Mouse (Mus musculus): ENCODE measurements around the gene Aak1. TPM values are rescaled to one million over a fixed set of nuclear protein-coding genes. Genes with fewer than 3 reads are reported as not detected.

Aak1 gene
- total RNA-seq, 2 experiments from 2014 or later: 6.5 to 28.2 TPM

- no peak for ATAC-seq (replicated peaks; ENCODE audit: poor library complexity, severe bottlenecking)
These were observed 34.9 kb downstream of the Aak1 start for GRCm38 (mm10) chr6:86884230-86884629.

GRCm38 (mm10) chr6:86884746-86885145, 35.4 kb downstream of the Aak1 start:
- ATAC-seq (replicated peaks; ENCODE audit: poor library complexity, severe bottlenecking): no peak

DNA sequence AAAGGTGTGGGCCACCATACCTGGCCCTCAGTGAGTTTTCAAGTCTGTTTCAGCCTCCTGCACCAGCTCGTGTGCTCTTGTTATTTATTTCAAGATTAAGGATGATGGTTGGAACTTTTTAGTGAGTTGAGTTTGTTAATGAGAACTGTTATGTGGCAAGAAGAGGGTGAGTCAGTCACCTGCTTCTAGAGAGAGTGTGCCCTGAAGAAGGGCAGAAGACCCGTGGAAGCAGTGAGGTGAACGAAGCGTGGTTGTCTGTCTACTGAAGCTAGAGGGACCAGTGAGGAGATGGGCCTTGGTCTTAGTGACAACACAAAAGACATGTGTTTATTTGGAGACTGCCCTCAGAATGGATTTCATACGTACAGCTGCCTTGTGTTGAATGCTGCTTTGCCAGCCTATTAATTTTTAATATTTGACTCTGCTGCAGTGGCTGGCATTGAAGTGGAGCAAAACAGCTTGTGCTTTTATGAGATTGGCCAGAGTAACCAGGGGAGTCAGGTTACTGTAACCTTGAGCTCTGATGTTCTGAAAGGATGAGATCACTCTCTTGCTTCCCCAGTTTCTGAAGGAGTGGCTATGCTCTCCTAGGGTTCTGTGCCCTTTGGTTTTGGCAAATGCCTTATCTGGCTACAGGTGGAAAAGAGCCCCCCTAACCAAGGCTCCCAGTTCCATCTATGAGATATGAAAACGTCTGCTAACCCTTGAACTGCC, 36.7 kb downstream of the Aak1 start:
- no peak for ATAC-seq (replicated peaks; ENCODE audit: poor library complexity, severe bottlenecking)

DNA sequence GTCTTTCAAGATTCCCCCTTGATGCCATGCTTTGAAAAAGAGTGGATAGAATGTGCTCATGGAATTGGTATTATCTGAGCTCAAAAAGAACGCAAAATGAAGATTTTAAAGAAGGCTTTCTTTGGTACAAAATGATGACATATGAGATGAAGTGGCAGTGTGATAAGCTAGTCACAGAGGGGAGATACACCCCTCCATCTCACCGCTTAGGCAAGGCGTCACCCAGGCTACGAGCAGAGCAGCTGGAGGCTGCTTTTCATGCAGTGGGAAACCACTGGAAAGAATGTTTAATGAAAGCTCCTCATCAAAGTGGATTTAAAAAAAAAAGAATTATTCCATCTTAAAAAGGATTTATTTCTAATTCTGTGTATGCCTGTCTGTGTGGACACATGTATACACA, 37.5 kb downstream of the Aak1 start:
- ATAC-seq (replicated peaks; ENCODE audit: poor library complexity, severe bottlenecking): no peak

GRCm38 (mm10) chr6:86897520-86897919, 48.2 kb downstream of the Aak1 start:
- no peak for ATAC-seq (replicated peaks; ENCODE audit: poor library complexity, severe bottlenecking)

GRCm38 (mm10) chr6:86899053-86899452, 49.7 kb downstream of the Aak1 start:
- no peak for ATAC-seq (replicated peaks; ENCODE audit: poor library complexity, severe bottlenecking)

- no peak for ATAC-seq (replicated peaks; ENCODE audit: poor library complexity, severe bottlenecking)
These were observed 50.6 kb downstream of the Aak1 start for GRCm38 (mm10) chr6:86899965-86900364.

DNA sequence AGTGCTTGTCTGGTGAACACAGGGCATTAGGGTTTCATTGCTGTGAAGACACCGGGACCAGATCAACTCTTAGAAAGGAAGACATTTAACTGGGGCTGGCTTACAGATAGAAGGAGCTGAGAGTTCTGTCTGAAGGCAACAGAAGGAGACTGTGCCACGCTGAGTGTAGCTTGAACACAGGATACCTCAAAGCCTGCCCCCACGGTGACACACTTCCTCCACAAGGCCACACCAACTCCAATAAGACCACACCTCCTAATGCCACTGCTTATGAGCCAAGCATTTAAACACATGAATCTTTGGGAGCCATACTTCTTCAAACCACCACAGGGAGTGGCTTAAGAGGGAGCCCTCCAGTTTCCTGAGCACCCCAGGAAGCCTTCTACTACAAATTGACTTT, 51.2 kb downstream of the Aak1 start:
- no peak for ATAC-seq (replicated peaks; ENCODE audit: poor library complexity, severe bottlenecking)

DNA sequence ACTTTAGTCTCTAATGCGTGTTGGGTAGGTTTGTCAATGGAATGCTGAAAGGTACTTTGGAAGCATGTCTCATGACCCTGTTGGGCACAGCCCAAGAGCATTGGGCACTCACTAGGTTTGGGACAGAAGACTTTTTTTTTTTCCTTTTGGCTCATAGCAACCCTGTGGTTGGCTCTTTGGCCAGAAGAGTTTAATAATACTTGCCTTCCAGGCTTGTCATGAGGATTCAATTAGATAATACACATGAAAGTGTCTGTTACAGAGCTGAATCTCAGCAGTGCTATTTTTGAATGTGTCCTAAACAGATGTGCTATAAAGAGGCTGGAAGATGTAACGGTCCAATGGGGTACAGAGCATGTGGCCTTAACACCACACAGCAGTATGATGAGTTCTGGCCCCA, 56.2 kb downstream of the Aak1 start:
- no peak for ATAC-seq (replicated peaks; ENCODE audit: poor library complexity, severe bottlenecking)

- ATAC-seq (replicated peaks; ENCODE audit: poor library complexity, severe bottlenecking): no peak
These were observed 57.9 kb downstream of the Aak1 start for GRCm38 (mm10) chr6:86907191-86907590.

GRCm38 (mm10) chr6:86908561-86909150, 59.3 kb downstream of the Aak1 start:
- ATAC-seq (replicated peaks; ENCODE audit: poor library complexity, severe bottlenecking): no peak

- no peak for ATAC-seq (replicated peaks; ENCODE audit: poor library complexity, severe bottlenecking)
These were observed 60.6 kb downstream of the Aak1 start for GRCm38 (mm10) chr6:86909881-86910280.

DNA sequence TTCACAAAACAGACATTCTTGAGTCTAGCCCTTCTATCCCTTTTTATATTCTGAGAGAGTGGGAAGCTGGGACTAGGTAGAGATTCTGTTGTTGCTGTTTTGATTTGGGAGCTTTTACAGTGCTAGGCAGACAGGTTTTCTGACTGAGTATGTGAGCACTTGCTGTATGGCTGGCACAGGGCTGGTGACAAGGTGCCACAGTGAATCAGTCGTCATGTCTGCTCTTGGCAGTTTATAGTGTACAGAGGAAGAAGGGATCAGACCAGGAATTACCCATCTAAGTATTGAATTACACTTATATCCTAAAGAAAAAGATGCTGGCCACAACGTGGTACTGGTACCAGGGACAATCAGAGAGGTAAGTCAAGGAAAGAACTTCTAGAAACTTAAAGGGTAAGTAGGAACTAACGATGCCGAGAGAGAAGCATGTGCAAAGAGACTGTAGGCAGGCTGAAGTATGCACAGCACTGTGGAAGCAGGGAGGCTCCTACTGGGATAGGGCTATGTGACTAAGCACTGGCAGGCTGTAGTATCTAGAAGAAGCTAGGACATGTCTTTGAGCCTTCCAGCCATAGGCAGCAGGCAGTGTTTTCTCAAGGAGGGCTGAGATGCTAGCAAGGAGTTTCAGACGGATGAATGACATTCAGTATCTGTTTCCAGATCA, 67.0 kb downstream of the Aak1 start:
- ATAC-seq (replicated peaks; ENCODE audit: poor library complexity, severe bottlenecking): no peak

- no peak for ATAC-seq (replicated peaks; ENCODE audit: poor library complexity, severe bottlenecking)
These were observed 67.9 kb downstream of the Aak1 start for GRCm38 (mm10) chr6:86917231-86917630.

DNA sequence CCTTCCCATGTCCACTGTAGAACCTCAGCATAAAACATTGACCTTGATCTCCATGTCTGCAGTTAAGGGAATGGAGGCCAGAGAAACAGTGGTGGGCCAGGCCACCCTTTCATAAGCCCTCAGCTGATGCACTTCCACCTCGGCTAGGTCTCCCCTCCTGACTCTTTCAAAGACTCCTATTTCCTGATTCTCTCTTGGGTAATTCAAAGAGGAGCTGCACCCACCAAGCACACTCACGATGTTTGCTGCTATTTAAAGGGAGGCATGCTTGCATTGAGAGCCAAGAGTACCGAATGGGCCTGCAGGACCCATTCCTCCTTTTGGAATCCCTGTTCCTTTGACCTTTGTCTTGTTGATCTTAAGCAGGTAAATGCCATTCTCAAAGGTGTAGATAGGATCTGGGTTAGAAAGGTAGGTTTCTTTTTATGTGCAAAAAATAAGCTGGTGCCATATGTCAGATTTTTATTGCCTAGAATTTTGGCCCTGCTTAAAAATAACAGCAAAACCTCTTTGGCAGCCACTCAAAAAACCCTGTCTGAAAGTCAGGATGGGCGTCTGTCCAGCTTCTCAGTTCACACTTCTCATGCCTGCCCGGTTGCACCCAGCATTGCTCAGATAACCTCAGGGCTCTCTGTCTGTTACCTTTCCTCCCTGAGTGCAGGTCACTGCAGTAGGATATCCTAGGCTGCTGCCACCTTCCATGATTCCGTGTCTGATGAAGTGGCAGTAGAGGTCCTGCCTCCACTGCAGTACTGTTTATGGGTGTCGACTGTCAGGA, 68.9 kb downstream of the Aak1 start:
- no peak for ATAC-seq (replicated peaks; ENCODE audit: poor library complexity, severe bottlenecking)

DNA sequence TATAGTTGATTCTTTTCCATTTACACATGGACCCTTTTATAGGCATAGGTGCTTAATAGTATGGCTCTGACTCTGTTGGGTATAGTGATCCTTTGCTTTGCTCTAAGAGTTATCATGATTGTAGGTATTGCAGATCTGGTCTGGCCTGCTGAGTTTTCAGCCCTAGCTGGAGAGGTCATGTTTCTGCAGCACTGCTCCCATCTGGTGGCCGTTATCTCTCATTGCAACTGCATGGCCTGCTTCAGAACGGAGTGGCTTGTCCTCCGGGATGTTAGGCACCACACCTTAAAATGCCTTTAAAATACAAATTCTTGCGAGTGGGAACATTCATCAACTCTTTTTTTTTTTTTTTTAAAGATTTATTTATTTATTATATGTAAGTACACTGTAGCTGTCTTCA, 72.6 kb downstream of the Aak1 start:
- ATAC-seq (replicated peaks; ENCODE audit: poor library complexity, severe bottlenecking): peak; percentile 81

- no peak for ATAC-seq (replicated peaks; ENCODE audit: poor library complexity, severe bottlenecking)
These were observed 75.4 kb downstream of the Aak1 start for GRCm38 (mm10) chr6:86924746-86925145.

GRCm38 (mm10) chr6:86934541-86934940, 85.2 kb downstream of the Aak1 start:
- no peak for ATAC-seq (replicated peaks; ENCODE audit: poor library complexity, severe bottlenecking)

DNA sequence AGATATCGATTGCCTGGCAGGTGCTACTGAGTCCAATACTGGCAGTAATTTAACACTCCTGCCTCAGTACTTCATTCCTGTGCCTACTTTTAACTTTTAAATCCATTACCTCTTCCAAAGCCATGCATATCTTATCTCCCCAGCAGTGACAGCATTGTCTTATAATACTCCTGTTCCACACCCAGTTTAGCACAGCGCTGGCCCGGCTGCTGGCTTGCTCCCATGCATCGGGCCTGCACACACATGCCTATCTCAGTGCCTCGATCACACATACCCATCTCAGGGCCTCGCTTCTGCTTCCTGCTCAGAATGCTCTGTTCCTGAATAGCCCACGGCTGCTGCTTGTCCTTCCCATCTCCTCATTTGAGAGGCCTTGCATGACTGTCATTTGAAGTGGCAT, 90.5 kb downstream of the Aak1 start:
- ATAC-seq (replicated peaks; ENCODE audit: poor library complexity, severe bottlenecking): no peak

DNA sequence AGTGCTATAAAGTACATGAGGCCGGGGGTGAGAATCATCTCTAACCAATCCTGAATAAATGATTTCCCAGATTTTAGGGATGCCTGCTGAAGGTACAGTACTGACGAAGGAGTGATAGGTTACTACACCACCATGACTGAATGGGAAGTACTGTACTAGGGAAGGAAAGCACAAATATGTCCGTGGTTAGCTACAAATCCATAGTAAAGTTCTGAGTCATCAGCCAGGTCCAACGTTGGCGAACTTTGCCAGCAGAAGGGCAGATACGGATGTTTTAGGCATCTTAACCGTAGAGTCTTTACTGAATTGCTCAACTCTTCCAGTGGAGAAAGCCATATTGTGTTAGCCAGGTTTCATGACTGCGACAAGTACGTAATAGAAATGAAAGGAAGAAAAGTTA, 91.6 kb downstream of the Aak1 start:
- no peak for ATAC-seq (replicated peaks; ENCODE audit: poor library complexity, severe bottlenecking)

DNA sequence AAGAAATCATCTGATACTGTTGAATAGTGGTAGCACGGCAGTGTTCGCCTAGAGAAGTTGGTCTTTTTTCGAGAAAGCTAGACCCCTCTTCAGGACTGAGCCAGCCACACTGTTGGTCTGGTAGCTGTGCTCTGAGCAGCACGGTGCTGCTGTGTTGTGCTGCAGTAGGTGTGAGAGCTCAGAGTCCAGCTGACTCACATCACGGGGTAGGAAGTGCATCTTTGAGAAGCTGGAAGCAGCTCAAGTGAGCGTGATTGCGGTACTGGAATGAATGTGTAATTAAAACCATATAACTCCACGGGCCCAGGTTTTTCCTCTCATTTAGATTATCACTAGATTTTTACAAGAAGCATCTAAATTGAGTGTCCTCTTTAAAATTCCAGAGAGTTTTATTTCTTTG, 97.8 kb downstream of the Aak1 start:
- no peak for ATAC-seq (replicated peaks; ENCODE audit: poor library complexity, severe bottlenecking)

Measured in granulocyte monocyte progenitor cell, adult 5-6 weeks (primary cell).